Mouse (Mus musculus): ENCODE data around the gene Ulk3. TPM values are rescaled to one million over a fixed set of nuclear protein-coding genes. Genes with fewer than 3 reads are reported as not detected.

The Ulk3 gene
- total RNA-seq, 2 experiments from 2014 or later = 36.3 to 37.1 TPM

DNA sequence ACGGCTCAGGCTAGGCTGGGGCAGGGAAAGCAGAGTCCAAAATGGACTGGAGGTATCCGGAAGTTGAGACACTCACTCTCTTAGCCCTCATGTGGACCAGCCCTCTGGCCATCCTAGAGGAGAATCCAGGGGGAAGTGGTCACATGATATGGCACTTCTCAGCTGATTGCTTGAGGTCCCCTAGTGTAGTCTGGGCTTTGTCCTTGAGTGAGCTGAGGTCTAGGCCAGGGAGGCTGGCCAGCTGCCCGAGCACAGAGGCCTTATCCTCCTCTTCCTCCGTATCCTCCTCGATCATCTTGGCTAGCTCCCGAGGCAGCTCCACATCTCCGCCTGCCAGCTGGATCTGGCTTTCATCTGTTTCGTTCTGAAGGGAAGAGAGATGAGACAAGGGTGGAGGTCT is 12.8 kb downstream of the Ulk3 start:
- no peak overlapping the region for H3K4me3 ChIP-seq
- intact Hi-C loops (cut with DNase I) = no loop called here
- no peak for TF ChIP-seq CTCF (IDR thresholded peaks at IDR 0.05)
- H3K27ac ChIP-seq = no peak overlapping the region
- DNase-seq (ENCODE audit: extremely low spot score in 1 of 2, low spot score in 2 of 2) = no peak

DNA sequence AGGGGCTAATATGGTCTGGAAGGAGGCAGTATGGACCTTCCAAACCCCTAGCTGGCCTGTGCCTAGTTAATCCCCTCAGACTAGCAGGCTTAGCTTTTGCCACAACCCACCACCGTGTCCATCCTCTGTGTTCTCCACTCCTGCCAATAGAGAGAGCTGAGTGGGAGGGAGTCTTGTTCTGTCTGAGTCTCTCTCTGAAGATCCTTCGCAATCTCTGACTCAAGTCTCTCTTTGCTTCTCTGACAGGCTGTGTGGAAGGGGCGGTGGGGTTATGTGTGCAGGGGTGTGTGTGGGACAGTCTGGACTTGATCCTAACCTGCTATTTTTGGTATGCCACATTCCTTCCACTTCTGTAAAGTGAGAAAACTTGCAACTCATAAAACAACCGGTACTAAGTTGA is 15.6 kb downstream of the Ulk3 start:
- intact Hi-C loops (cut with DNase I) = no loop called here

GRCm38 (mm10) chr9:57605503-57605902 is 16.3 kb downstream of the Ulk3 start:
- intact Hi-C loops (cut with DNase I) = no loop called here
- no peak overlapping the region for H3K27ac ChIP-seq
- H3K4me3 ChIP-seq = no peak overlapping the region

More for the DNA sequence above, 15.6 kb downstream of the Ulk3 start:
- Histone ChIP-seq H3K27ac (no peak overlapping the region), H3K4me3 (no peak overlapping the region)
- DNase-seq (ENCODE audit: extremely low spot score in 1 of 2, low spot score in 2 of 2) = no peak
- no peak for TF ChIP-seq CTCF (IDR thresholded peaks at IDR 0.05)

DNA sequence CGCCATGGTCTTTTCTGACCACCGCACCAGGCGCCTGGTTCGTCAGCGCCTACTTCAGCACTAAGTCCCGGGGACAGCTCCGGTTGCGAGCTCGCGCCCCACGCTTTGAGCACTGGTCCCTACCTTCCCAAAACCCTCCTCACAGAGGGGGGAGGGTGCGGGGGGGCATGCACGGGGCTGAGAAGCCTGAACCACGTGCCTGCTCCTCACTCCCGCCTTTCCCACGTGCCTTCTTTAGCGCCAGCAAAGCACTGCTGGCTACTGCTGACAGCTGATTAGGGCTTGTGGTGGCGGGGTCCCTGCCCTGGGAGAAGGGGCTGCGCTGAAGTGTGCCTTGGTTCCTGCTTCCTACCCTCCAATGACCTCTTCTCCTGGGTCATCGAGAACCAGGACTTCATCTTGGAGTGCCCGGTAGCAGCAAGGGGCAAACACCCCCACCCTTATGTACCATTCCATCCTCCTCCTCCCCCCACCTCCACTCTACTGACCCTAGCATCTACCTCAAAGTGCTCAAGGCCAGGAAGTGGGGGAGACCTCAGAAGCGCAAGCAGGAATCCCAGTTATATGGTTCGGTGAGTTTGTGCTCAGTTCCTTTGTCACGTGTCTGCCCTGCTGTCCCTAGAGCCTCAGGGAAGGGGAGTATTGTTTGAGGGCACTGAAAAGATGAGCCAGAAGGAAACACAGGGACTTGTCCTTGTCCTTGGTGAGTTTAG is 17.0 kb downstream of the Ulk3 start, which contains the start of gene Cplx3:
Cplx3 (minus strand) TSS at position 143 of the 713 bp plus-strand sequence.
- DNase-seq (ENCODE audit: extremely low spot score in 1 of 2, low spot score in 2 of 2) = no peak
- no peak within 1 kb of the TSS for H3K27ac ChIP-seq
- H3K4me3 ChIP-seq = no peak within 1 kb of the TSS; the same call in 1 of the 2 replicates
- TF ChIP-seq CTCF (IDR thresholded peaks at IDR 0.05) = no peak
- intact Hi-C loops (cut with DNase I) = no loop called here

More at GRCm38 (mm10) chr9:57605503-57605902, 16.3 kb downstream of the Ulk3 start:
- no peak for DNase-seq (ENCODE audit: extremely low spot score in 1 of 2, low spot score in 2 of 2)
- TF ChIP-seq CTCF (IDR thresholded peaks at IDR 0.05) = no peak

GRCm38 (mm10) chr9:57609803-57610202 is 20.6 kb downstream of the Ulk3 start:
- Histone ChIP-seq H3K4me3 (no peak overlapping the region), H3K27ac (no peak overlapping the region)
- TF ChIP-seq CTCF (IDR thresholded peaks at IDR 0.05) = no peak
- DNase-seq (ENCODE audit: extremely low spot score in 1 of 2, low spot score in 2 of 2) = no peak
- intact Hi-C loops (cut with DNase I) = no loop called here

DNA sequence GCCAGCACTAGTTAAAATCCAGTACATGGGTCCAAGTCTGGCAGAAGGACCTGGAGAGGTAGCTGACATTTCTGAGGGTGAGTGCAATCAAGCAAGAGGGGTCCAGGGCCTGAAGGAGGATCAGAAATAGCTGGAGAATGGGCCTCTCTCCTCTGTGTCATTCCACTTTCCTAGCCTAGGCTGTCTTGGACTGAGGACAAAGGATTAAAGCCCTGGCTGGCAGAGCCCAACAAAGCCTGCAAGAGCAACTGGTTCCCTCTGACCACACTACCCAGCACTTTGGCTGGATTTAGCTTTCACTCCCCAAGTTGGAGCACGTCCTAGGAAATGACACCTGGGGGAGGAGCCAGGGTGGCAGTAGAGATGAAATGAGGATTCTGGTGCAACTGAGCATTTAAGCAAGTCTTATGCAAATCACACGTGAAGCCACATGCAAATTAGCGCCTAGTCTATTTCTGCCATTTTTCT is 21.1 kb downstream of the Ulk3 start:
- DNase-seq (ENCODE audit: extremely low spot score in 1 of 2, low spot score in 2 of 2) = no peak
- intact Hi-C loops (cut with DNase I) = no loop called here
- Histone ChIP-seq H3K27ac (no peak overlapping the region), H3K4me3 (no peak overlapping the region)
- TF ChIP-seq CTCF (IDR thresholded peaks at IDR 0.05) = no peak

DNA sequence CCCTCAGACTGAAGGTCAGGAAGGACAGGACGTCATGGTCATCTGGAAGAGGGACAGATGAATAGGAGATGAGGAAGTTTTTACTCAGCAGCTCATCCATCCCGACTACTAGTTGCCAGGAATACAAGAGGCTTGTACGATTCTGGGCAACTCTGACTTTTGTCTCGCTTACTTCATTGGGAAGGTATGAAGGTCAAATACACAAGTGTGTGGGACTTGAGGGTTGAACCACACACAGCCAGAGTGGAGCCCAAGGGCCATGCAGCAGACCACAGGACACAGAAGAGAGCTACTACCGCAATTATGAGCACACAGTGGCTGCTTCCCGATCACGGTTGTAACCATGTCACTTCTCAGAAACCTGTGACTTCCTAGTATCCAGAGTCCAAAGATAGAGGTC is 23.3 kb downstream of the Ulk3 start:
- Histone ChIP-seq H3K27ac (no peak overlapping the region), H3K4me3 (no peak overlapping the region)
- DNase-seq (ENCODE audit: extremely low spot score in 1 of 2, low spot score in 2 of 2) = no peak
- no peak for TF ChIP-seq CTCF (IDR thresholded peaks at IDR 0.05)
- intact Hi-C loops (cut with DNase I) = no loop called here

DNA sequence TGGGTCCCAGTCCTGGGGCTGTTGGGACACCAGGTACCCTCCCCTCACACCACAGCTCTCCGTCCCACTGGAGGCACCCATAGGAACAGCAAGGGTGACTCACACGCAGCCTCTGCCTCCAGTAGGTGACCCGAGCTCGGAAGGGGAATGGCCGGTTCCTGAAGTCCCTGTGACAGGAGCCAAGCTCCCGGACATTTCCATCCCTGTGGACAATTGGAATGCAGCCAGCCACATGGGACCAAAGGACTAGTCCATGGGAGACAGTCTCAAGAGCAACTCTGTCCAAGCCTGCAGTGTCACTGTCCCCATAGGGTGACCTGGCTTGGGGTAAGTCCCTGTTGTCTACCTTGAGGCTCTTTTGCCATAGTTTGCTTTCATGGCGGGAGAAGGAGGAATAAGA is 24.7 kb downstream of the Ulk3 start:
- intact Hi-C loops (cut with DNase I) = no loop called here
- no peak overlapping the region for H3K27ac ChIP-seq
- no peak overlapping the region for H3K4me3 ChIP-seq
- no peak for DNase-seq (ENCODE audit: extremely low spot score in 1 of 2, low spot score in 2 of 2)
- TF ChIP-seq CTCF (IDR thresholded peaks at IDR 0.05) = no peak

DNA sequence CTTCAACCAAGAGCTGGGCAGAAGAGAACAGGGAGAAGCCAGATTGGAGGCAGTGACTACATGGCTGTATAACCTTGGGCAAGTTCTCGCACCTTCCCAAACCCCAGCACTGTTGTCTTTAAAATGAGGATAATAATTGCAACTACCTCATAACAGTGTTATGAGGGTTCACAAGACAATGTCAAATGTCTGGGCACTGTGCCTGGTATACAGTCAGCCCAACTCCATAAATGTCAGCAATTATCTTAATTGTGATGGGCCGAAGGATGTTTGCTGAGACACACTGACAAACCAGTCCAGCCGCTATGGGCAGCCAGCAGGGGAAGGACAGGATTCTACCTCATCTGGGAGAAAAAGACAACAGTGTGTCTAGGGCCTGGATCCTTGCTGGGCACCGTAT is 25.5 kb downstream of the Ulk3 start:
- no peak for DNase-seq (ENCODE audit: extremely low spot score in 1 of 2, low spot score in 2 of 2)
- H3K27ac ChIP-seq = no peak overlapping the region
- intact Hi-C loops (cut with DNase I) = no loop called here
- no peak overlapping the region for H3K4me3 ChIP-seq
- no peak for TF ChIP-seq CTCF (IDR thresholded peaks at IDR 0.05)

DNA sequence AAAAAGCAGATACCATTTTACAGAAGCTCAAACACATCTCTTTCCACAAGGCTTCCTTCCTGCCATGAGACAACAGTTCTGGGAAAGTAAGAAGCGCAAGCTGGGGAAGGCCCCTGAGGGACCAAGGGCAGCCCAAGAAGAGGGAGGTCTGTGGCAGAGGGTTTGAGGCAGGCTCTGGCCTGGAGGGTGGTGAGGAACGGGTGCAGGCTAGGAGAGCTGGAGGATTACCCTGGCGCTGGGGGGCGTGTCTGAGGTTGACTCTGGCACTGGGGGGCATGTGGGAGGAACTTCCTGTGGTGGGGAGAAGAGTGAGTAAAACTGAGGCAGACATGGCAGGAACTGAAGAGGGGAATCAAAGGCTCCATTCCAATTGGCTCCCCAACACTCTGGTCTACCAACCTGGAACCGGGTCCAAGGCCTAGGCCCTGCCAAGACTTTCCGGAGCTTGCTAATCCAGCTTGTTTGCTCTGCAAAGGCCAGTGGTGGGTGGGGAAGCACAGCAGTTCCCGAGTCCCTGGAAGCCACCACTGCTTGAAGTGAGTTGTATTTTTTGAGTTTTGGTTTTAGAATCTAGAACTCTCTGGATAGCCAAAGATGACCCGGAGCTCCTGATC is 28.4 kb downstream of the Ulk3 start:
- intact Hi-C loops (cut with DNase I) = no loop called here
- TF ChIP-seq CTCF (IDR thresholded peaks at IDR 0.05) = no peak
- no peak overlapping the region for H3K27ac ChIP-seq

GRCm38 (mm10) chr9:57618854-57619253 is 29.6 kb downstream of the Ulk3 start:
- TF ChIP-seq CTCF (IDR thresholded peaks at IDR 0.05) = no peak
- no peak for DNase-seq (ENCODE audit: extremely low spot score in 1 of 2, low spot score in 2 of 2)
- Histone ChIP-seq H3K27ac (no peak overlapping the region), H3K4me3 (no peak overlapping the region)
- intact Hi-C loops (cut with DNase I) = no loop called here

More for the DNA sequence above, 28.4 kb downstream of the Ulk3 start:
- DNase-seq (ENCODE audit: extremely low spot score in 1 of 2, low spot score in 2 of 2) = no peak
- no peak overlapping the region for H3K4me3 ChIP-seq

GRCm38 (mm10) chr9:57620674-57621073 is 31.4 kb downstream of the Ulk3 start, which contains the start of gene Lman1l:
Gene Lman1l, minus strand, starts transcription at chr9:57620774.
- H3K27ac ChIP-seq = no peak within 1 kb of the TSS
- intact Hi-C loops (cut with DNase I) = no loop called here
- no peak for TF ChIP-seq CTCF (IDR thresholded peaks at IDR 0.05)
- H3K4me3 ChIP-seq = no peak within 1 kb of the TSS
- no peak for DNase-seq (ENCODE audit: extremely low spot score in 1 of 2, low spot score in 2 of 2)
